Mouse (Mus musculus): ENCODE measurements around the gene Rpl10a. TPM values are rescaled to one million over a fixed set of nuclear protein-coding genes. Genes with fewer than 3 reads are reported as not detected.
"Not testable (repeated sequence)": the region's sequence is repeated elsewhere in the genome, so short reads cannot be mapped to it uniquely, and the experiment has no call there.

Gene Rpl10a
- polyA plus RNA-seq, 1 experiment from 2014 or later = 367 TPM

GRCm38 (mm10) chr17:28326951-28327350 is 1.3 kb upstream of the Rpl10a start:
- H3K9ac ChIP-seq (replicated peaks; ENCODE audit: low read depth, low read length) = no peak overlapping the region
- no peak overlapping the region for H3K4me3 ChIP-seq (ENCODE audit: low read depth, low read length)
- WGBS = 87% methylated on average over 3 of the region's 3 CpGs
- peaks cover 16% of the 10 kb centered on the region for H3K4me1 ChIP-seq (ENCODE audit: control insufficient read depth, insufficient read depth, low read length)
- ATAC-seq (ENCODE audit: low read depth) = no peak
- no peaks in the 10 kb centered on the region for H3K27me3 ChIP-seq (ENCODE audit: control insufficient read depth, insufficient read depth, low read length)
- no peak overlapping the region for H3K27ac ChIP-seq (ENCODE audit: low read depth, low read length)
- no peak overlapping the region for H3K4me2 ChIP-seq (ENCODE audit: low read depth, low read length)
- H3K9me3 ChIP-seq (ENCODE audit: control insufficient read depth, low read length) = no peaks in the 10 kb centered on the region
- H3K36me3 ChIP-seq (ENCODE audit: control insufficient read depth, insufficient read depth, low read length) = peaks cover 18% of the 10 kb centered on the region; the same call in 1 of the 2 replicates

- Histone ChIP-seq H3K9ac (replicated peaks; ENCODE audit: low read depth, low read length) (peak overlapping the region; percentile 83), H3K27me3 (ENCODE audit: control insufficient read depth, insufficient read depth, low read length) (no peaks in the 10 kb centered on the region), H3K9me3 (ENCODE audit: control insufficient read depth, low read length) (no peaks in the 10 kb centered on the region), H3K4me1 (ENCODE audit: control insufficient read depth, insufficient read depth, low read length) (peaks cover 16% of the 10 kb centered on the region), H3K36me3 (ENCODE audit: control insufficient read depth, insufficient read depth, low read length) (peaks cover 18% of the 10 kb centered on the region; the same call in 1 of the 2 replicates), H3K4me2 (ENCODE audit: low read depth, low read length) (peak overlapping the region; percentile 79), H3K4me3 (ENCODE audit: low read depth, low read length) (peak overlapping the region; percentile 65), H3K27ac (ENCODE audit: low read depth, low read length) (peak overlapping the region; percentile 91)
- ATAC-seq (ENCODE audit: low read depth) = no peak; the same call in 1 of the 2 replicates
- WGBS = 12% methylated on average over 22 of the region's 22 CpGs
These were observed 472 bp upstream of the Rpl10a start for GRCm38 (mm10) chr17:28327673-28328325.

- no peaks in the 10 kb centered on the region for H3K9me3 ChIP-seq (ENCODE audit: control insufficient read depth, low read length)
- H3K27ac ChIP-seq (ENCODE audit: low read depth, low read length) = peak overlapping the region; percentile 91
- WGBS = under 1% methylated on average over 25 of the region's 25 CpGs
- no peaks in the 10 kb centered on the region for H3K27me3 ChIP-seq (ENCODE audit: control insufficient read depth, insufficient read depth, low read length)
- H3K4me3 ChIP-seq (ENCODE audit: low read depth, low read length) = peak overlapping the region; percentile 65
- peak overlapping the region; percentile 97 for H3K9ac ChIP-seq (replicated peaks; ENCODE audit: low read depth, low read length)
- ATAC-seq (ENCODE audit: low read depth) = peak; percentile 13; the same call in 1 of the 2 replicates
- H3K4me1 ChIP-seq (ENCODE audit: control insufficient read depth, insufficient read depth, low read length) = peaks cover 16% of the 10 kb centered on the region
- H3K4me2 ChIP-seq (ENCODE audit: low read depth, low read length) = peak overlapping the region; percentile 79
- H3K36me3 ChIP-seq (ENCODE audit: control insufficient read depth, insufficient read depth, low read length) = peaks cover 18% of the 10 kb centered on the region; the same call in 1 of the 2 replicates
These were observed 675 bp downstream of the Rpl10a start for GRCm38 (mm10) chr17:28328946-28329345.

- Histone ChIP-seq H3K36me3 (ENCODE audit: control insufficient read depth, insufficient read depth, low read length) (peaks cover 18% of the 10 kb centered on the region; the same call in 1 of the 2 replicates), H3K27ac (ENCODE audit: low read depth, low read length) (peak overlapping the region; percentile 91; the same call in 1 of the 2 replicates), H3K4me3 (ENCODE audit: low read depth, low read length) (peak overlapping the region; percentile 65), H3K4me2 (ENCODE audit: low read depth, low read length) (peak overlapping the region; percentile 79), H3K4me1 (ENCODE audit: control insufficient read depth, insufficient read depth, low read length) (peaks cover 16% of the 10 kb centered on the region), H3K9me3 (ENCODE audit: control insufficient read depth, low read length) (no peaks in the 10 kb centered on the region), H3K27me3 (ENCODE audit: control insufficient read depth, insufficient read depth, low read length) (no peaks in the 10 kb centered on the region), H3K9ac (replicated peaks; ENCODE audit: low read depth, low read length) (peak overlapping the region; percentile 97)
- no peak for ATAC-seq (ENCODE audit: low read depth)
- 9% methylated on average over 4 of the region's 4 CpGs for WGBS
These were observed 1.4 kb downstream of the Rpl10a start for GRCm38 (mm10) chr17:28329503-28330231.

GRCm38 (mm10) chr17:28330232-28330546 is 1.9 kb downstream of the Rpl10a start:
- WGBS = 52% methylated on average over 2 of the region's 2 CpGs
- peak overlapping the region; percentile 79 for H3K4me2 ChIP-seq (ENCODE audit: low read depth, low read length)
- no peak overlapping the region for H3K9ac ChIP-seq (replicated peaks; ENCODE audit: low read depth, low read length)

GRCm38 (mm10) chr17:28330590-28330989 is 2.3 kb downstream of the Rpl10a start:
- H3K9me3 ChIP-seq (ENCODE audit: control insufficient read depth, low read length); ATAC-seq (ENCODE audit: low read depth); H3K4me3 ChIP-seq (ENCODE audit: low read depth, low read length); H3K4me2 ChIP-seq (ENCODE audit: low read depth, low read length); H3K9ac ChIP-seq (replicated peaks; ENCODE audit: low read depth, low read length); H3K27me3 ChIP-seq (ENCODE audit: control insufficient read depth, insufficient read depth, low read length); H3K27ac ChIP-seq (ENCODE audit: low read depth, low read length): not testable (repeated sequence)
- Histone ChIP-seq H3K4me1 (ENCODE audit: control insufficient read depth, insufficient read depth, low read length) (peaks cover 16% of the 10 kb centered on the region), H3K36me3 (ENCODE audit: control insufficient read depth, insufficient read depth, low read length) (peaks cover 18% of the 10 kb centered on the region; the same call in 1 of the 2 replicates)
- 72% methylated on average over 6 of the region's 8 CpGs for WGBS

More at GRCm38 (mm10) chr17:28330232-28330546, 1.9 kb downstream of the Rpl10a start:
- Histone ChIP-seq H3K9me3 (ENCODE audit: control insufficient read depth, low read length) (no peaks in the 10 kb centered on the region), H3K4me1 (ENCODE audit: control insufficient read depth, insufficient read depth, low read length) (peaks cover 16% of the 10 kb centered on the region), H3K4me3 (ENCODE audit: low read depth, low read length) (no peak overlapping the region), H3K27ac (ENCODE audit: low read depth, low read length) (no peak overlapping the region), H3K27me3 (ENCODE audit: control insufficient read depth, insufficient read depth, low read length) (no peaks in the 10 kb centered on the region), H3K36me3 (ENCODE audit: control insufficient read depth, insufficient read depth, low read length) (peaks cover 18% of the 10 kb centered on the region; the same call in 1 of the 2 replicates)
- ATAC-seq (ENCODE audit: low read depth) = no peak

DNA sequence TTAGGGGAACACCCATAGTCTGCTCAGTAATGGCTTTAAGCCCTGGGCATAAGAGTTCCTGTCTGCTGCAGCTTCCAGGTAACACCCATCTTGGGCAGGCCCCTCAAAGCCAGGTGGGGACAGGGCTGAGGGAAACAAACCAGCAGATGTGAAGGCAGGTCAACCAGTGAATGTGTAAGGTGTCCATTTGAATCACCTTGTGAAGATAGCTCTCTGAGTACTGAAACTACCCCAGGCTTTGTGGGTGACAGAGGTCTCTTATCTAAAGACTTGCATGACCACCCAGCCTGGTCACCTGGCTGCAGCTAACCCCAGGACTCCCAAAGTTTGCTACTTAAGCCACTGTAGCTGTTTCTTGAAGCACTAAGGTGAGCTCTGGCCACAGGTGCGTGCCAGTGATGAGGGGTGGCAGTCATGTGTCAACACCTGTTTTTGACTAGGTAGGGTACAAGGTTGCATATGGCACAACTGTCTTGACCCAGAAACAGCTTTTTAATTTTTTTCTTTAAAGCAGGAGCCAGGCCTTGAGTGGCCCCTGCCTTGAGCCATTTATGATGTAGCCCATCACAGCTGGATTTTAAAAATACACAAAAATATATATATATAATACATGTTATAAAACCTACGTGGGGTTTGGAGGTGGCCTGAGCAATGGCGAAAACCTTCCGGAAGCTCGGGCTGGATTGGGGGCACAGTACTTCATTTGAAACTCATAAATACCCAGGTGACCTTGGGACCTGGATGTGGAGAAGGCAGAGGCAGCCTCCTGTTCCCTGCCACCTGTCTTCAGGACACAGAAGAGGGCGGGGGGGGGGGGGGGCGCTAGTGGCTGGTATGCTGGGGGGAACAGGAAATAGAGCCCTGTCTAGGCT is 3.2 kb downstream of the Rpl10a start:
- no peak overlapping the region for H3K4me2 ChIP-seq (ENCODE audit: low read depth, low read length)
- WGBS = 41% methylated on average over 5 of the region's 7 CpGs
- H3K36me3 ChIP-seq (ENCODE audit: control insufficient read depth, insufficient read depth, low read length) = peaks cover 16% of the 10 kb centered on the region; the same call in 1 of the 2 replicates
- H3K9me3 ChIP-seq (ENCODE audit: control insufficient read depth, low read length) = no peaks in the 10 kb centered on the region
- no peak overlapping the region for H3K27ac ChIP-seq (ENCODE audit: low read depth, low read length)
- no peak overlapping the region for H3K4me3 ChIP-seq (ENCODE audit: low read depth, low read length)
- H3K9ac ChIP-seq (replicated peaks; ENCODE audit: low read depth, low read length) = no peak overlapping the region
- peaks cover 16% of the 10 kb centered on the region for H3K4me1 ChIP-seq (ENCODE audit: control insufficient read depth, insufficient read depth, low read length)
- no peak for ATAC-seq (ENCODE audit: low read depth)
- H3K27me3 ChIP-seq (ENCODE audit: control insufficient read depth, insufficient read depth, low read length) = no peaks in the 10 kb centered on the region

GRCm38 (mm10) chr17:28332113-28332914 is 4.0 kb downstream of the Rpl10a start:
- no peak overlapping the region for H3K27ac ChIP-seq (ENCODE audit: low read depth, low read length)
- H3K9ac ChIP-seq (replicated peaks; ENCODE audit: low read depth, low read length) = no peak overlapping the region
- no peak overlapping the region for H3K4me3 ChIP-seq (ENCODE audit: low read depth, low read length)
- peaks cover 16% of the 10 kb centered on the region; the same call in 1 of the 2 replicates for H3K36me3 ChIP-seq (ENCODE audit: control insufficient read depth, insufficient read depth, low read length)
- H3K27me3 ChIP-seq (ENCODE audit: control insufficient read depth, insufficient read depth, low read length) = no peaks in the 10 kb centered on the region
- ATAC-seq (ENCODE audit: low read depth) = no peak
- H3K9me3 ChIP-seq (ENCODE audit: control insufficient read depth, low read length) = no peaks in the 10 kb centered on the region
- H3K4me1 ChIP-seq (ENCODE audit: control insufficient read depth, insufficient read depth, low read length) = peaks cover 16% of the 10 kb centered on the region
- WGBS = 42% methylated on average over 13 of the region's 13 CpGs
- no peak overlapping the region for H3K4me2 ChIP-seq (ENCODE audit: low read depth, low read length)

Measured in neural tube, embryonic 14.5 days (tissue).